Mouse (Mus musculus) hindbrain, embryonic 10.5 days (tissue): ENCODE results near the gene Bad. TPM values are rescaled to one million over a fixed set of nuclear protein-coding genes. Genes with fewer than 3 reads are reported as not detected.

Experiments
- DNase-seq: peaks from one replicate; pipeline ENCODE4 v3.0.0-alpha.2; 2017; ENCODE audit warnings: low spot score
- H3K27ac ChIP-seq: fragments of 300-500 bp; sonication (generic); 2 replicates; pipeline ENCODE4 v1.5.1; 2016; ENCODE audit warnings: mild to moderate bottlenecking, moderate library complexity
- H3K27me3 ChIP-seq: fragments of 300-500 bp; sonication (generic); 2 replicates; pipeline ENCODE4 v1.6.1; 2016; ENCODE audit warnings: mild to moderate bottlenecking; ENCODE audit not compliant: poor library complexity, insufficient read depth, severe bottlenecking
- H3K36me3 ChIP-seq: fragments of 300-500 bp; sonication (generic); 2 replicates; pipeline ENCODE4 v1.6.1; 2016; ENCODE audit warnings: mild to moderate bottlenecking, moderate library complexity
- H3K4me1 ChIP-seq: fragments of 300-500 bp; sonication (generic); replicated peaks from 2 replicates; pipeline ENCODE4 v1.6.1; 2016; ENCODE audit warnings: mild to moderate bottlenecking
- H3K4me3 ChIP-seq: fragments of 300-500 bp; sonication (generic); 2 replicates; pipeline ENCODE4 v1.5.1; 2016; ENCODE audit warnings: mild to moderate bottlenecking, moderate library complexity
- H3K9me3 ChIP-seq: fragments of 300-500 bp; sonication (generic); 2 replicates; pipeline ENCODE4 v1.6.1; 2016; ENCODE audit warnings: mild to moderate bottlenecking, moderate library complexity
- WGBS: fragments of 180-500 bp; shearing (Covaris S2); methylation state at CpG from one replicate; pipeline ENCODE4 v1.1.7; 2016; 5-methylcytosine and 5-hydroxymethylcytosine counted together
- polyA plus RNA-seq: library from polyadenylated mRNA; unstranded; fragments of >200 nt; fragmentation: Nextera tagmentation; extraction: Ambion mirVana; gene quantifications from 2 replicates; pipeline ENCODE4 v1.2.1, GENCODE M21; 2016

Bad gene
- polyA plus RNA-seq, 1 experiment from 2014 or later = 75.5 TPM

DNA sequence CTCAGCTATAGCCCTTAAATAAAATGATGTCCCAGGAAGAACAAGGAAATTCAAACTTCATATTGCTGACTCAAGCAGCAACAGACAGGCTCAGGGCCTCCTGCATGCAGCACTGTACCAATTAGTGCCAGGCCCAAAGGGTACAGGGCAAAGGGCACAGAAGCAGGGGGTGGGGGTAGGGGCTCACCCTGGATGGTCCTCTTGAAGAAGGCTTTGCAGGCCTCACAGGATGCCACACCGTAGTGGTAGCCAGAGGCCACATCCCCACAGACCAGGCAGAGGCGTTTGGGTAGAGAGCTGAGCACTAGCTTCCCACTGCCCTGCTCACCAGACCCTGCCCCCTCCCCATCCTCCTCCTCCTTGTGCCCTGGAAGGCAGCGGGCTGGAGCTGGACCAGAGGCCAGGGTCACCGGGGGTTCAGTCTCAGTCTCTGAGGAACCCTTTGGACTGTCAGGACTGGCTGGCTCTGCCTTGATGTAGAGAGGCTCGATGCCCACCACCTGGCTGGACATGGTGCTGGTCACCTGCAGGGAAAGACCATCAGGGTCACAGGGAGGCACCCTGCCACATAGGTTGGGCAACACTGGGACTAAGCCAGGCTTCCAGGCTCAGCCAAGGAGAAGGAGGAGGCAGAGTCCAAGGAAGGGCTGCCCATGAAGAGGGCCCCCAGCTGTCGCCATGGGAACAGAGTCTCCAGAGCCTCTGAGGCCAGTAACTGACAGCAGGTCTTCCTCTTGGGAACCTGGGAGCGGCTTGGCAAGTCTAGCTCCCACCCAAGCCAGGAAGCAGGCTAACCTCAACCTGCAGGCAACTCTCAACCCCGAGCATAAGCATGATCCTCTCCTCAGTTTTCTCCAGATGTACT, 21.6 kb upstream of the Bad start:
- Histone ChIP-seq H3K27ac (peak overlapping the region; percentile 97), H3K4me1 (peaks cover 34% of the 10 kb centered on the region), H3K4me3 (peak overlapping the region; percentile 81), H3K36me3 (no peaks in the 10 kb centered on the region), H3K9me3 (no peaks in the 10 kb centered on the region), H3K27me3 (peaks cover 31% of the 10 kb centered on the region)
- WGBS = 42% methylated on average over 8 of the region's 8 CpGs
- DNase-seq = peak; percentile 39

DNA sequence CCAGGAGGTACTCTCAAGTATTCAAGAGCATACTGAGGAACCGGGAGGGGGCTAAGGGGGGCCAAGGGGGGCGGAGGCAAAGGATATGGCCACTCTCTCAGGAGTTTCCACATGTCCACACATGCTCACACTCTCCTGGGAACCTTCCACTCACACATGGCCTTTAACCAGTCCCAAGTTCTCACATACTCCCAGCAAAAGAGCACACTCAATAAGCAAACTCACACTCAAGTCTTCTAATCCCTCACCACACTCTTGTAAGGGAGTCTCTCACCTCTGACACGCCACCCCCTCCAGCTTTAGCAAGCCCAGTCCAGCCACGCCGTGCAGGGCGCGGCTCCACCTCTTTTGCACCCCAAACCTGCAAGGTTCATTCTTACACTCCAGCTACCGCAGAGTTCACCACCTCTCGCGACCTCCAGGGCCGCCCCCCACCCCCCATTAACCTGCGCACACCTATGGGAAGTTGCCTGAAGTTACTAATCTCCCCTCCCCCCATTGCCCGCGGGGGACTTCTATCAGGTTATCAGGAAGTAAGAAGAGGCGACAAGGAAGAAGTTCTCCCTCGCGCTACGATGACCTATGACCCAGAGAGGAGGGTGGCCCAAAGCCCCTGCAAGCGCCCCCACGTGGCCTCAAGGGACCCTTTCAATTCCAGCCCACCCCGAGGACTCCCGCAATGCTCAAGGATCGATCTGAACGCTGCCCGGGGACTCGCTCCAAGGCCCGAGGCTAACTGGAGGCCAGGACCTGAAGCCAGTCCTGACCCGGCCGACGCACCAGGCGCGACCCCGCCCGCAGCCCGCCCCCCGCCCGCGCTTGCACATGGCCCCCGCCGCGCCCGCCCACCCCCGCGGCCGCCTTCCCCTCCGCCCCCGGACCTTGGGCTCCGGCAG, 20.7 kb upstream of the Bad start:
- Histone ChIP-seq H3K4me3 (peak overlapping the region; percentile 81), H3K9me3 (no peaks in the 10 kb centered on the region), H3K27me3 (peaks cover 39% of the 10 kb centered on the region), H3K27ac (peak overlapping the region; percentile 97), H3K36me3 (no peaks in the 10 kb centered on the region), H3K4me1 (peaks cover 43% of the 10 kb centered on the region)
- DNase-seq = peak; percentile 70
- WGBS = 1% methylated on average over 48 of the region's 48 CpGs

DNA sequence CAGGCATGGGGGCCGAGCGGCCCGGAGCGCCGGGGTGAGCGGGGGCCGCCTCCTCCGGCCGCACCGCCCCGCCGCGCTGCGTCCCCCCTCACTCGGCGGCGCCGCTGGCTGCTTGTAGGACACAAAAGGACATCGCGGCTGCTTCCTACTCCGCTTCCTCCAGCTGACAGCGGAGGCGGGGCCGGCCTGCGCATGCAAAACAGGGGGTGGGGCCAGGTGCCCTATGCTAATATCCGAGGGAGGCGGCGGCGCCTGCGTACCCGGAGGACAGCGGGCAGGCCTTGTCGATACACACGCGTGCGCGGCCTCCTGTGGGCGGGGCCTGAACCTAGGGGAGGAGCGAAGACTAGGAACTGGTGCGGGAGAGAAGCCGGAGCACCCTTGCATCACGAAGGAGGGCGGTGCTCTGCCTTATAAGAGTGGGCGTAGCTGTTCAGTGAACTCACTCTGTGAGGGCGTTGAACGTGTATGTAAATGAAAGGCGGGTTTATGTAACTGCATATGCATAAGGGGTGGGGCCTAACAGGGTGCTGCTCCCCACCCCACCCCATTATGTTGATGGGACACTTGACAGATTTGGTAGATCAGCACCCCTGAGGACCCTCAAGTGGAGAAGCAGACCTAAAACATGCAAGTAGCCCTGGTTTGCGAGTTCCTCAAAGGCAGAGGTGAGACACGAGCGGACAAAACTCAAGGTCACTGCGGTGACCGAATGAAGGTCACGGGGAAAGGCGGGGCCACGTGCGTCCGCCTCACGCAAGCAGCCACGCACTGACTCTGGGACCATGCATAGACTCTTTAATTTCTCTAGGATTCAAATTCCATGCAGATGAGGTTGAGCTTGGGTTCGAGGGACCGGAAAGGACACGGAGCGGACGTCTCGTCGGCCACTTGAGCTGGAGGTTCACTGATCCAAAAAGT, 19.8 kb upstream of the Bad start, which contains the start of gene Esrra:
Gene Esrra, minus strand, starts transcription at position 167 of the 921 bp plus-strand sequence.
- Histone ChIP-seq H3K4me1 (peaks cover 50% of the 10 kb centered on the region), H3K36me3 (no peaks in the 10 kb centered on the region), H3K9me3 (0 out of 2 replicates have a peak, but pooled peaks cover 2% of the 10 kb centered on the region), H3K4me3 (peak within 1 kb of the TSS; percentile 81), H3K27ac (peak within 1 kb of the TSS; percentile 97), H3K27me3 (peaks cover 49% of the 10 kb centered on the region)
- DNase-seq = peak; percentile 100
- 1% methylated on average over 66 of the region's 66 CpGs for WGBS

DNA sequence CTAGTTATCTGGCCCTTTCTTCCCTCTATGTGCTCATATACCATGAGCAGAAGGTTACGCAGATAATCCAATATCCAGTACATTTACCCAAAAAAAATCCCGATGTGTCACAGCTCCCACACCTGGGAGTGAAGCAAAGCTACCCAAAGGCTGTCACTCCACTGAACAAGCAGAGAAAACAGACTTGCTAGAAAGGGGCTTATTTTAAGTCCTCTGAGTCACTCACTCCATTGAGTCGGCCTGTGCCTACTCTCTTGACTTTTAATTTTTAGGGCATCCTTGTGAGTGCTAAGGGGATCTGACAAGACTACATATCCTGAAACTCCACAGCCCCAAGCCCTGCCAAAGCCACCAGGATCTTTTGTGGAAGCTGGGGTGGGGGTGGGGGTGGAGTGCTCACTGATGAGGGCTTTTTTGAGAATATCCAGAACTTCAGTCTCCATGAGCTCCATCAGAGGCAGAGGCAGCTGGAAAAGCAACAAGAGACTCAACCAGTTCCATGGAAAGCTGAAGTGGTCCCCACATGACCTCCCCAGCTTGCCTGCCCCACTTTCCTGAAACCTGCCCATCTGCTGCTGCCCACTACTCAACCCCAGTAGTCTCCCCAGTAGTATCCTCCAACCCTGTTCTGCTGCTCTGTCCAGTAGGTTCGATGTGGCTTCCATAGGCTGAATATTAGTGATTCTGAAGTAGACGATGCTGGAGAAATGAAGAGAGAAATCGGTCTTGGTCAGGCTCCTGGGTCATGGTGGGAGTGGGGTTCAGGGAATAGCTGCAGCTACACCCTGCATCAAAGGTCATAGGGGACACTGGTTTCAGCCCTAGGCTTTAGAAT, 18.5 kb upstream of the Bad start:
- WGBS = 62% methylated on average over 6 of the region's 6 CpGs
- Histone ChIP-seq H3K4me1 (peaks cover 54% of the 10 kb centered on the region), H3K27me3 (peaks cover 61% of the 10 kb centered on the region), H3K4me3 (peak overlapping the region; percentile 81), H3K27ac (no peak overlapping the region), H3K36me3 (no peaks in the 10 kb centered on the region), H3K9me3 (0 out of 2 replicates have a peak, but pooled peaks cover 2% of the 10 kb centered on the region)
- no peak for DNase-seq

DNA sequence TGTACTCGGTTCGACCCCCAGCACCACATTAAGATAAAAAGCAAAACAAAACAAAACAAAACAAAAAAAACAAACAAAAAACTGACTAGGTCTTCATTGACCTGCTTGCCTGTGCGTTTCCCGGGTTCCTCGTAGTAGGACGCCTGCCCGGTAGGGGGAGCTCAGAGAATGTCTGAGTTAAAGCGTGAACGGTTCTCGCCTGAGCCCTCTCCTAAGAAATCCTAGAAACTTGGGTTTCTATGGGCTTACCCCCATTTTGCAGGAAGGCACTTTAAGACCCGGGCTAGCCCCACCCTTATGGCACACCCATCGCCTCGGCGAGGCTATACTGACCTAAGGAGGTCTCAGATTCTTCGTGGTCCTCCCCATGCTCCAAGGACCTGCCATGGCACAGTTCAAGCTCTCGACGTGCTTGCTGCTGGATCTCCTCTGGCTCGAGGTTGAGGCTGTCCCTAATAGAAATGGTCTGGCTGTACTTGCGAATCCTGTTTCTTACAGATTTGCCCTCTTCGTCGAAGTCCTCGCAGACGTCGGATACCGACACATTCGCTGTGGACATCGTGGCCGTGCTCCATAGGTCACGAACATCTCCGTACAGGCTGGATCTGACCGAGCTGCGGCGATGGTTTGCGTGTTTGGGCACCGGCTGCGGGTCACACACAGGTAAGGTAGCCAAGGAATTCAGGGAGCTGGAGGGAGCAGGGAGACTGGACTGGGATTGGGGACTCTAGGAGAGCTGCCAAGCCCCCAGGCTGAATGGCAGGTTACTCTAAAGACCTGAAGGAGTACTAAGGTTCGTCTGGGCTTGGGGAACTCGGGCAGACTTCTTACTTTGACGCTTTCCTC, 17.0 kb upstream of the Bad start:
- 0 out of 2 replicates have a peak, but pooled peaks cover 2% of the 10 kb centered on the region for H3K9me3 ChIP-seq
- H3K27ac ChIP-seq = no peak overlapping the region
- H3K36me3 ChIP-seq = no peaks in the 10 kb centered on the region
- 4% methylated on average over 39 of the region's 39 CpGs for WGBS
- H3K4me1 ChIP-seq = peaks cover 53% of the 10 kb centered on the region
- H3K27me3 ChIP-seq = peaks cover 76% of the 10 kb centered on the region
- DNase-seq = peak; percentile 76
- peak overlapping the region; percentile 20 for H3K4me3 ChIP-seq

DNA sequence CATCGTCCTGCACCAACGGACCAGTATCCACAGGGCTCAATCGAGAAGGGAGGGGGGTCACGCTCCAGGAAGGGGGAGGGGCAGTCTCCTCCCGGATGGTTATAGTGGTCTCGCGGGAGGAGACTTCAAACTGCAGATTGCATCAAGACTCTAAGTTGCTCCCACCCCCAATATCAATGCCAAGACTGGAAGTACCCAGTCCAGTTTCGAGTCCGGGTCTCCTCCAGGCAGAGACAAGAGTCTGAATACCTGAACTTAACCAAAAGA, 16.4 kb upstream of the Bad start, which contains the start of gene Catsperz:
Gene Catsperz, minus strand, starts transcription at position 74 of the 267 bp plus-strand sequence.
- Histone ChIP-seq H3K27ac (no peak within 1 kb of the TSS), H3K27me3 (peaks cover 82% of the 10 kb centered on the region), H3K9me3 (0 out of 2 replicates have a peak, but pooled peaks cover 2% of the 10 kb centered on the region), H3K4me3 (peak within 1 kb of the TSS; percentile 20), H3K4me1 (peaks cover 48% of the 10 kb centered on the region), H3K36me3 (no peaks in the 10 kb centered on the region)
- 2% methylated on average over 9 of the region's 9 CpGs for WGBS
- DNase-seq = no peak

DNA sequence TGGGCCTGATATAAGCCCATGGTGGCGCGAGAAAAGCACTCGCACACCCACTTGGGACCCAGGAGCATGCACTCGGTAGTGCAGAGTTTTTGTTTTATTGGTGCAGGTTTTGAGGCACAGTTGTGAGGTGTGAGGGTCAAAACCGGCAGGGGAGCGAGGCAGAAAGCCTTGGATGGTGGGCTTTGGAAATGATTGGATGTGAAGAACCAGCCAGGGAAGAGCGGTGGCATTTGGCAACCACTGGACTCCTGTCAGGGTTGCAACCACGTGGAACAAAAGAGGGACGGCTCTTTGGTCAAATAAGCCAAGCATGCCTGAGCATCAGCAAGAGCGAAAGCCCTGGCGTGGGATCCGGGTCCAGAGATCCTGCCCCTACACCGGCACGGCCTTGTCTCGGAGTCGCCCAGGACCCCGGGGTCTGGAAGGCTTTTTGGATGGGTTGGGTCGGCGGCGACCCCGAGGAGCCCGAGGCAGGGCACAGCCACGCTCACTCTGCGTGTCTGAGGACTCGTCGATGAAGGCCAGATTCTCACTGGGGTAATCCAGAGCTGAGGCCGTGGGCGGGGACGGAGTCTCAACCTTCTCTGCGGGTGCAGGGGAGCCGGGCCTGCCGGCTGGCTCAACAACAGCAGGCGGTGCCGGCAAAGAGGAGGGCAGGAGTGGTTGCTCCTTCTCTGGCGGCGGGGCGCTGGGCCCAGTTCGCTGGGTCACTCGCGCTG, 15.9 kb upstream of the Bad start:
- Histone ChIP-seq H3K4me3 (peak overlapping the region; percentile 14), H3K27ac (no peak overlapping the region), H3K27me3 (peaks cover 87% of the 10 kb centered on the region), H3K4me1 (peaks cover 42% of the 10 kb centered on the region), H3K36me3 (no peaks in the 10 kb centered on the region), H3K9me3 (0 out of 2 replicates have a peak, but pooled peaks cover 2% of the 10 kb centered on the region)
- peak; percentile 22 for DNase-seq
- WGBS = 4% methylated on average over 40 of the region's 40 CpGs

DNA sequence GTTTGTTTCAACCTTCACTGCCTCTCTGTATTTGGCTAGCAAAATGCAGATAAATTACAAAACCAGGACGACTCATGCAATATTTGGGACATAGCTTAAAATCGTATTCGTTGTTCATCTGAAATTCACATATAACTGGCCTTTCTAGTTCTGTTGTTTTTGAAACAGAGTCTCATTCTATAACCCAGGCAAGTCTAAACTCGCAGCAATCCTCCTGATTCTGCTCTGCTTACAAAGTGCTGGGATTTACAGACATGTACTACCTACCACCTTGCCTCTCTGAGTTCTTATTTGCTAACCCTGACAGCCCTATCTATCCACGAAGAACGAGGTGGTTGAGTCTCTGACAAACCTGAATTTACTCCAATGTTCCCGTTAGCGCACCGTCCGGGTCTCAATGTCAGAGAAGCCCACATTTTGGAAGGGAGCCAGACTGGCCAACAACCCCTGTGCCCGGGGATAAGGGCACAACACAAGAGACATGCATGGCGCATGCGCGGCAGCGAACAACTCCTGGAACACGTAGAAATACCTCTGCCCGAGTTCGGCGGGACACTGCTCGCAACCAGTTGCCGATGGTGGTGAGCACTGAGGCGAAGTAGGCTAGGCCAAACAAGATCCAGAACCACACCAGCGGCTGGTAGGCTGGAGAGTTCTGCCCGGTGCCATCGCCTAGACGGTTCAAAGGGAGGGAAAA, 15.0 kb upstream of the Bad start:
- WGBS = 10% methylated on average over 26 of the region's 26 CpGs
- DNase-seq = peak; percentile 46
- peaks cover 43% of the 10 kb centered on the region for H3K4me1 ChIP-seq

DNA sequence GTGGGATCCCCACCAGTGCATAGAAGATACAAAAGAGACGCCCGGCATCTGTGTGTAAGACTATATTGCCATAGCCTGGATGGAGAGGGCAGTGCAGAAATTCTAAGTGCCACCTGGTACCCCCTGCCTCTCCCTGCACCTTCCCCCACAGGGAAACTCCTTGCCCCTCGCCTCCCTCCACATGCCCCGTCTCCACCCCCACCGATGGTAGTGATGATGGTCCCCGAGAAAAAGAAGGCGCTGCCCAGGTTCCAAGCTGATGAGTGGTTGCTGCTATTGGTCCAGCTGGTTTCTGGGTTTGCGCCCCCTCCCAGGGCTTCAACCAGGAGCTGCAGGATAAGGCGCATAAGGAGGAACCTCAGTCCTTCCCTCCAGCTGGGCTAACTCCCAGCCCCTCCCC, 13.6 kb upstream of the Bad start:
- 8% methylated on average over 9 of the region's 9 CpGs for WGBS
- H3K4me3 ChIP-seq = 0 out of 2 replicates have a peak overlapping the region, but pooled peaks have one; percentile 0
- H3K27me3 ChIP-seq = peaks cover 100% of the 10 kb centered on the region
- no peak overlapping the region for H3K27ac ChIP-seq
- peaks cover 36% of the 10 kb centered on the region for H3K4me1 ChIP-seq
- DNase-seq = no peak
- H3K9me3 ChIP-seq = 0 out of 2 replicates have a peak, but pooled peaks cover 2% of the 10 kb centered on the region
- H3K36me3 ChIP-seq = no peaks in the 10 kb centered on the region

More for the DNA sequence above, 15.0 kb upstream of the Bad start:
- H3K36me3 ChIP-seq = no peaks in the 10 kb centered on the region
- H3K4me3 ChIP-seq = peak overlapping the region; percentile 36
- H3K9me3 ChIP-seq = 0 out of 2 replicates have a peak, but pooled peaks cover 2% of the 10 kb centered on the region
- H3K27ac ChIP-seq = no peak overlapping the region
- peaks cover 97% of the 10 kb centered on the region for H3K27me3 ChIP-seq

DNA sequence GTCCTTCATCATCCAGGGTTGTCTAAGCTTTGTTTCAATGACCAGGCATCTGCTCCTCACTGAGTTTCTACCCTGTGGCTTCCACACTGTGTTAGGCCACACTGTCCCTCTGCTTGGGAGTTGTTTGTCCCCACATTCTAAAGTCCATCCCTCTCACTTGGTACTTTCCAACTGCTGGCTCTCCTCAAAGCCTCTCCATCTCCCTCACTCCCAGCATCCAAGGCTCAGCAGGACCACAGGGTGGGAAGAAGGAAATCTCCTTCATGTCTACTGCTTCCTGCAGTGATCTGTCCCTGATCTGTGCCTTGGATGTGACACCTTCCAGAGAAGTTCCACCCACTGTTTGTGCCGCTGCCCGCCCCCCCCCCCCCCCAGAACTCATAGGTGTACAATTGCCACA, 10.7 kb upstream of the Bad start:
- no peaks in the 10 kb centered on the region for H3K36me3 ChIP-seq
- no peak for DNase-seq
- 0 out of 2 replicates have a peak, but pooled peaks cover 2% of the 10 kb centered on the region for H3K9me3 ChIP-seq
- H3K27me3 ChIP-seq = peaks cover 100% of the 10 kb centered on the region
- H3K4me1 ChIP-seq = peaks cover 35% of the 10 kb centered on the region
- H3K27ac ChIP-seq = no peak overlapping the region
- H3K4me3 ChIP-seq = no peak overlapping the region
- WGBS = 0% methylated on average over 2 of the region's 2 CpGs
